Mouse (Mus musculus) liver, postnatal 0 days (tissue): ENCODE measurements at regions not wholly inside any gene's neighbourhood (a gene's known extent, or its start where the extent isn't known, plus 50 kb on each side); places are given as distances from the start of the nearest gene placed in this dataset.

Source experiments
- ATAC-seq: fragments of 200-750 bp; cut with Nextera tagmentation; 2 replicates; pipeline ENCODE4 v1.8.0; 2017; ENCODE audit warnings: mild to moderate bottlenecking, moderate library complexity
- DNase-seq: peaks from one replicate; pipeline ENCODE4 v3.0.0-alpha.2; 2016
- H3K27ac ChIP-seq: fragments of 300-500 bp; sonication (generic); 2 replicates; pipeline ENCODE4 v1.5.1; 2014; ENCODE audit warnings: antibody characterized with exemption, moderate library complexity, mild to moderate bottlenecking, low read depth
- H3K27me3 ChIP-seq: fragments of 300-500 bp; sonication (generic); 2 replicates; pipeline ENCODE4 v1.6.1; 2014; ENCODE audit warnings: low read length, control low read depth, mixed read lengths; ENCODE audit not compliant: insufficient read depth
- H3K36me3 ChIP-seq: fragments of 300-500 bp; sonication (generic); replicated peaks from 2 replicates; pipeline ENCODE4 v1.6.1; 2014; ENCODE audit warnings: mild to moderate bottlenecking, control low read depth, low read length, moderate library complexity, mixed read lengths; ENCODE audit not compliant: insufficient read depth
- H3K4me1 ChIP-seq: fragments of 300-500 bp; sonication (generic); 2 replicates; pipeline ENCODE4 v1.6.1; 2014; ENCODE audit warnings: antibody characterized with exemption, mild to moderate bottlenecking, control low read depth; ENCODE audit not compliant: insufficient read depth
- H3K4me2 ChIP-seq: fragments of 300-500 bp; sonication (generic); 2 replicates; pipeline ENCODE4 v1.6.1; 2014; ENCODE audit warnings: low read depth, mild to moderate bottlenecking, low read length, moderate library complexity, mixed read lengths
- H3K4me3 ChIP-seq: fragments of 300-500 bp; sonication (generic); 2 replicates; pipeline ENCODE4 v1.5.1; 2014; ENCODE audit warnings: low read depth, low read length
- H3K9ac ChIP-seq: fragments of 300-500 bp; sonication (generic); replicated peaks from 2 replicates; pipeline ENCODE4 v1.6.1; 2014; ENCODE audit warnings: mild to moderate bottlenecking, moderate library complexity
- H3K9me3 ChIP-seq: fragments of 300-500 bp; sonication (generic); 2 replicates; pipeline ENCODE4 v1.6.1; 2016; ENCODE audit warnings: mild to moderate bottlenecking, control low read depth, low read length, mixed read lengths
- CTCF ChIP-seq: sonication (generic); IDR thresholded peaks from 2 replicates; pipeline ENCODE4 v1.5.1; 2016; ENCODE audit warnings: antibody characterized with exemption, low read depth
- EP300 ChIP-seq: IDR thresholded peaks from 2 replicates; pipeline ENCODE4 v1.6.1; 2016; ENCODE audit warnings: antibody characterized with exemption, low read depth, mild to moderate bottlenecking
- WGBS: fragments of 180-500 bp; shearing (Covaris S2); extraction: QIAGEN DNeasy Blood & Tissue Kit; methylation state at CpG from one replicate; pipeline ENCODE4 v1.1.7; 2014; ENCODE audit not compliant: insufficient replicate concordance; 5-methylcytosine and 5-hydroxymethylcytosine counted together

- H3K4me2 ChIP-seq: no peak overlapping the region
- no peak overlapping the region for H3K9ac ChIP-seq
- no peak for ATAC-seq
- DNase-seq: no peak
- TF ChIP-seq EP300 (no peak), CTCF (no peak)
- H3K4me3 ChIP-seq: no peak overlapping the region
- no peaks in the 10 kb centered on the region for H3K4me1 ChIP-seq
- H3K9me3 ChIP-seq: no peaks in the 10 kb centered on the region
- H3K27me3 ChIP-seq: no peaks in the 10 kb centered on the region
- no peaks in the 10 kb centered on the region for H3K36me3 ChIP-seq
- no peak overlapping the region for H3K27ac ChIP-seq
These were observed 830.4 kb upstream of the Nr2f1 start for GRCm38 (mm10) chr13:79029974-79030373.

GRCm38 (mm10) chr13:79027877-79028760 lies 828.6 kb upstream of the Nr2f1 start:
- Histone ChIP-seq H3K4me1 (no peaks in the 10 kb centered on the region), H3K9me3 (no peaks in the 10 kb centered on the region), H3K27me3 (no peaks in the 10 kb centered on the region), H3K27ac (no peak overlapping the region), H3K4me2 (no peak overlapping the region), H3K36me3 (no peaks in the 10 kb centered on the region), H3K9ac (no peak overlapping the region), H3K4me3 (no peak overlapping the region)
- 41% methylated on average over 4 of the region's 4 CpGs for WGBS
- DNase-seq (no peak), ATAC-seq (no peak)
- TF ChIP-seq EP300 (no peak), CTCF (peak; percentile 42)

- WGBS: 74% methylated on average over 1 of the region's 1 CpGs
- H3K9ac ChIP-seq: no peak overlapping the region
These were observed 826.1 kb upstream of the Nr2f1 start for GRCm38 (mm10) chr13:79025645-79026044.

GRCm38 (mm10) chr13:79018051-79018450 lies 818.5 kb upstream of the Nr2f1 start:
- TF ChIP-seq CTCF (no peak), EP300 (no peak)
- WGBS: 79% methylated on average over 2 of the region's 2 CpGs
- H3K36me3 ChIP-seq: no peaks in the 10 kb centered on the region
- no peaks in the 10 kb centered on the region for H3K9me3 ChIP-seq
- H3K4me2 ChIP-seq: no peak overlapping the region
- DNase-seq (no peak), ATAC-seq (no peak)
- H3K4me1 ChIP-seq: no peaks in the 10 kb centered on the region
- no peak overlapping the region for H3K4me3 ChIP-seq
- H3K9ac ChIP-seq: no peak overlapping the region
- no peaks in the 10 kb centered on the region for H3K27me3 ChIP-seq
- H3K27ac ChIP-seq: no peak overlapping the region

More at GRCm38 (mm10) chr13:79025645-79026044, 826.1 kb upstream of the Nr2f1 start:
- Histone ChIP-seq H3K36me3 (no peaks in the 10 kb centered on the region), H3K9me3 (no peaks in the 10 kb centered on the region), H3K4me1 (no peaks in the 10 kb centered on the region), H3K4me3 (no peak overlapping the region), H3K4me2 (no peak overlapping the region), H3K27ac (no peak overlapping the region), H3K27me3 (no peaks in the 10 kb centered on the region)
- TF ChIP-seq CTCF (no peak), EP300 (no peak)
- no peak for DNase-seq
- ATAC-seq: no peak

GRCm38 (mm10) chr13:79003313-79003712 lies 803.8 kb upstream of the Nr2f1 start:
- H3K4me1 ChIP-seq: no peaks in the 10 kb centered on the region
- 60% methylated on average over 1 of the region's 1 CpGs for WGBS
- H3K27me3 ChIP-seq: no peaks in the 10 kb centered on the region
- H3K27ac ChIP-seq: no peak overlapping the region
- no peak for ATAC-seq
- no peak for DNase-seq
- H3K9ac ChIP-seq: no peak overlapping the region
- no peaks in the 10 kb centered on the region for H3K9me3 ChIP-seq
- no peaks in the 10 kb centered on the region for H3K36me3 ChIP-seq
- H3K4me2 ChIP-seq: no peak overlapping the region
- TF ChIP-seq EP300 (no peak), CTCF (no peak)
- no peak overlapping the region for H3K4me3 ChIP-seq

DNA sequence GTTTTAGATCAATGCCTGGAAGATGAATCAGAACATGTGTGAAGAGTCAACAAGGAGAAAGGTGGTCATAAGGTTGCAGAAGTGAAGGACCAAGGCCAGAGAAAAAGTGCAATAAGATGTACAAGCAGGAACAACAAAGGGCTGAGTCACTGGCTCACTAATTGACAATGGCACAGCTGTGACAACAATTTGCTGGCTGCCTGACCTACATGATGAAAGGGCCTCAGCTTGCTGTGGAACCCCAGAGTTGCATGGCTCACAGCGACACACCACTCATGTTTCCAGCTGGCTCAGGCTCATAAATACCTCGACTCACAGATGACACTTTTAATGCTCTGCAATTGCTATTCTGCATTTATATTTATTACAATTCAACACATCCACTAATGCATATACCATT lies 799.3 kb upstream of the Nr2f1 start:
- WGBS: 58% methylated on average over 2 of the region's 2 CpGs
- ATAC-seq (no peak), DNase-seq (no peak)

More for the DNA sequence above, 799.3 kb upstream of the Nr2f1 start:
- no peaks in the 10 kb centered on the region for H3K9me3 ChIP-seq
- H3K4me3 ChIP-seq: no peak overlapping the region
- H3K27ac ChIP-seq: no peak overlapping the region
- H3K4me1 ChIP-seq: no peaks in the 10 kb centered on the region
- no peaks in the 10 kb centered on the region for H3K36me3 ChIP-seq
- no peaks in the 10 kb centered on the region for H3K27me3 ChIP-seq
- TF ChIP-seq CTCF: no peak
- no peak for TF ChIP-seq EP300
- H3K4me2 ChIP-seq: no peak overlapping the region
- no peak overlapping the region for H3K9ac ChIP-seq
